Mouse (Mus musculus): ENCODE data around the gene Ap3d1.

DNA sequence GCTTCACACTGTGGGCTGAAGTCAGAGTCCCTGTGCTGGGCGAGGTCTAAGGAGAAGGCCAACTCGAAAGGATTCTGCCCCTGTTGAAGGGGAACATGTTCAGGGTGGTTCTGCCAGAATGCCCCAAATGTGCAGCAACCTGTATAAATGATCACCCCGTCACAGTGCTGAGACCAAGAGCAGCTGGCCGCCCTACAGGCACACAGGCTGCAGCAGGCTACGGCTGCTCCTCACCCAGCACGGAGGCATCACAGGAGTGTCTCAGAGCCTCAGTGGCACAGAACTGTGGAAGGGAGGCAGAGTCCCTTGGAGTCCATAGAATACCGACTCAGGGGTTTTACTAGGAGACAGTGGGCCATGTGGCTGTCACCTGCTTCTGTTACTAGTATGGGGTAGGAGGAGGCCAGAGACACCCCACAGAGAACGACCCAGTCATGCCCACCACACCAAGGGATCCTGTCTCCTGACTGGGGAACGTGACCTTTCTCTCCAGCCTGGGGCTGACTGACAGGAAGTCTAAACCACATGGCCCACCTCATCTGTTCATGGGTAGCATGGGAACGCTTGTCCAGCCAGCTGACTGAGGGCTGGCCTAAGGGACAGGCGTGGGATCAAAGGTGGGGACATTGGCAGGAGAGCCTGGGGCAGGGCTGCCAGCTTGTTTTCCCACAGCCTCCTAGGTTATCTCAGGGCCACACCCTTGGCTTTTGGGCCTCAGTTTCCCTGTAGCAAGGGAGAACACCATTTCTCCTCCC, 70.0 kb downstream of the Ap3d1 start:
- no peak for TF ChIP-seq EP300 (IDR thresholded peaks at IDR 0.05; ENCODE audit: low read depth)
- no peak for TF ChIP-seq CTCF (IDR thresholded peaks at IDR 0.05; ENCODE audit: low read depth)
